Mouse (Mus musculus) yolk sac, embryonic 10.5 days (tissue): ENCODE results near the gene Rnf208.

ENCODE experiments used
- DNase-seq: peaks from one replicate; pipeline ENCODE4 v3.0.0-alpha.2; 2017; ENCODE audit warnings: low spot score

Rnf208 gene

GRCm38 (mm10) chr2:25242101-25242506 is at the start of gene Rnf208, which contains the start of gene Cysrt1:
Gene Rnf208, plus strand, starts transcription at chr2:25242255.
Gene Cysrt1, minus strand, starts transcription at chr2:25242452.
- no peak for DNase-seq

- peak; percentile 75 for DNase-seq
Observed at GRCm38 (mm10) chr2:25193330-25193770, 48.7 kb upstream of the Rnf208 start.

GRCm38 (mm10) chr2:25194006-25194405 is 48.0 kb upstream of the Rnf208 start:
- DNase-seq = no peak

GRCm38 (mm10) chr2:25194486-25195171 is 47.4 kb upstream of the Rnf208 start:
- no peak for DNase-seq

- peak; percentile 61 for DNase-seq
Observed at GRCm38 (mm10) chr2:25195211-25196156, 46.6 kb upstream of the Rnf208 start.

- DNase-seq = peak; percentile 82
Observed at GRCm38 (mm10) chr2:25196172-25196954, 45.7 kb upstream of the Rnf208 start, which contains the start of gene Tor4a. Gene Tor4a, minus strand, starts transcription at chr2:25196886.

GRCm38 (mm10) chr2:25197191-25197590 is 44.9 kb upstream of the Rnf208 start:
- no peak for DNase-seq

- no peak for DNase-seq
Observed at GRCm38 (mm10) chr2:25197946-25198345, 44.1 kb upstream of the Rnf208 start.

- DNase-seq = no peak
Observed at GRCm38 (mm10) chr2:25200631-25201030, 41.4 kb upstream of the Rnf208 start.

- DNase-seq = no peak
Observed at GRCm38 (mm10) chr2:25203631-25204214, 38.3 kb upstream of the Rnf208 start.

GRCm38 (mm10) chr2:25207593-25207992 is 34.5 kb upstream of the Rnf208 start:
- no peak for DNase-seq

GRCm38 (mm10) chr2:25210686-25211085 is 31.4 kb upstream of the Rnf208 start:
- peak; percentile 27 for DNase-seq

- DNase-seq = peak; percentile 96
Observed at GRCm38 (mm10) chr2:25211121-25211670, 30.9 kb upstream of the Rnf208 start, which contains the start of gene Nelfb. Gene Nelfb, minus strand, starts transcription at chr2:25211489.

GRCm38 (mm10) chr2:25213266-25213865 is 28.7 kb upstream of the Rnf208 start:
- DNase-seq = no peak

- DNase-seq = peak; percentile 58
Observed at GRCm38 (mm10) chr2:25214444-25214843, 27.6 kb upstream of the Rnf208 start, which contains the start of gene Stpg3. Gene Stpg3, minus strand, starts transcription at chr2:25214637.

- no peak for DNase-seq
Observed at GRCm38 (mm10) chr2:25217666-25218065, 24.4 kb upstream of the Rnf208 start.

GRCm38 (mm10) chr2:25218445-25218844 is 23.6 kb upstream of the Rnf208 start, which contains the start of gene Fam166a:
Gene Fam166a, plus strand, starts transcription at chr2:25218745.
- DNase-seq = no peak

- no peak for DNase-seq
Observed at GRCm38 (mm10) chr2:25221331-25221772, 20.7 kb upstream of the Rnf208 start.

- DNase-seq = peak; percentile 82
Observed at GRCm38 (mm10) chr2:25223681-25224491, 18.2 kb upstream of the Rnf208 start.

GRCm38 (mm10) chr2:25224492-25224765 is 17.6 kb upstream of the Rnf208 start, which contains the start of gene Tubb4b:
Gene Tubb4b, minus strand, starts transcription at chr2:25224702.
- no peak for DNase-seq
